Mouse (Mus musculus): ENCODE results near the gene Lrrc74a. TPM values are rescaled to one million over a fixed set of nuclear protein-coding genes. Genes with fewer than 3 reads are reported as not detected.

The Lrrc74a gene
- not detected for polyA plus RNA-seq (2017; shearing (Covaris generic))

GRCm38 (mm10) chr12:86734319-86734810 is at the start of gene Lrrc74a:
Gene Lrrc74a, plus strand, starts transcription at chr12:86734369.

GRCm38 (mm10) chr12:86726120-86726640 is 8.0 kb upstream of the Lrrc74a start, which contains the start of gene Angel1:
Gene Angel1, minus strand, starts transcription at chr12:86726460.

Other genes starting within 250 kb of the Lrrc74a start
- not detected for gene Vash1, start 55.7 kb upstream of the Lrrc74a start, polyA plus RNA-seq (2017; shearing (Covaris generic))
- gene Angel1, start 7.9 kb upstream of the Lrrc74a start, polyA plus RNA-seq (2017; shearing (Covaris generic)) = 22.8 TPM
- gene Irf2bpl, start 150.4 kb downstream of the Lrrc74a start, polyA plus RNA-seq (2017; shearing (Covaris generic)) = 26.4 TPM
- gene Cipc, start 212.7 kb downstream of the Lrrc74a start, polyA plus RNA-seq (2017; shearing (Covaris generic)) = 35.7 TPM